Mouse (Mus musculus) embryonic facial prominence, embryonic 12.5 days (tissue): ENCODE data around the gene Dclre1a. TPM values are rescaled to one million over a fixed set of nuclear protein-coding genes. Genes with fewer than 3 reads are reported as not detected.

Experiments used
- ATAC-seq: fragments of 200-750 bp; cut with Nextera tagmentation; 2 replicates; pipeline ENCODE4 v1.8.0; 2017; ENCODE audit not compliant: insufficient number of reproducible peaks, insufficient read depth, low FRiP score, low TSS enrichment
- H3K27ac ChIP-seq: fragments of 300-500 bp; sonication (generic); 2 replicates; pipeline ENCODE4 v1.5.1; 2016; ENCODE audit warnings: mild to moderate bottlenecking
- H3K27me3 ChIP-seq: fragments of 300-500 bp; sonication (generic); 2 replicates; pipeline ENCODE4 v1.6.1; 2016; ENCODE audit warnings: mild to moderate bottlenecking, moderate library complexity
- H3K36me3 ChIP-seq: fragments of 300-500 bp; sonication (generic); 2 replicates; pipeline ENCODE4 v1.6.1; 2016; ENCODE audit warnings: mild to moderate bottlenecking
- H3K4me1 ChIP-seq: fragments of 300-500 bp; sonication (generic); 2 replicates; pipeline ENCODE4 v1.6.1; 2016
- H3K4me2 ChIP-seq: fragments of 300-500 bp; sonication (generic); replicated peaks from 2 replicates; pipeline ENCODE4 v1.6.1; 2016; ENCODE audit warnings: mild to moderate bottlenecking, moderate library complexity
- H3K4me3 ChIP-seq: fragments of 300-500 bp; sonication (generic); 2 replicates; pipeline ENCODE4 v1.5.1; 2016; ENCODE audit warnings: mild to moderate bottlenecking
- H3K9ac ChIP-seq: fragments of 300-500 bp; sonication (generic); 2 replicates; pipeline ENCODE4 v1.6.1; 2016; ENCODE audit warnings: mild to moderate bottlenecking, moderate library complexity
- H3K9me3 ChIP-seq: fragments of 300-500 bp; sonication (generic); 2 replicates; pipeline ENCODE4 v1.6.1; 2016; ENCODE audit warnings: mild to moderate bottlenecking, moderate library complexity
- WGBS: fragments of 180-500 bp; shearing (Covaris S2); methylation state at CpG from one replicate; pipeline ENCODE4 v1.1.7; 2016; 5-methylcytosine and 5-hydroxymethylcytosine counted together
- polyA plus RNA-seq: library from polyadenylated mRNA; unstranded; fragments of >200 nt; fragmentation: Nextera tagmentation; extraction: Ambion mirVana; gene quantifications from 2 replicates; pipeline ENCODE4 v1.2.1, GENCODE M21; 2016

Gene Dclre1a
- 19.8 and 20.7 TPM in 2 replicates for polyA plus RNA-seq

DNA sequence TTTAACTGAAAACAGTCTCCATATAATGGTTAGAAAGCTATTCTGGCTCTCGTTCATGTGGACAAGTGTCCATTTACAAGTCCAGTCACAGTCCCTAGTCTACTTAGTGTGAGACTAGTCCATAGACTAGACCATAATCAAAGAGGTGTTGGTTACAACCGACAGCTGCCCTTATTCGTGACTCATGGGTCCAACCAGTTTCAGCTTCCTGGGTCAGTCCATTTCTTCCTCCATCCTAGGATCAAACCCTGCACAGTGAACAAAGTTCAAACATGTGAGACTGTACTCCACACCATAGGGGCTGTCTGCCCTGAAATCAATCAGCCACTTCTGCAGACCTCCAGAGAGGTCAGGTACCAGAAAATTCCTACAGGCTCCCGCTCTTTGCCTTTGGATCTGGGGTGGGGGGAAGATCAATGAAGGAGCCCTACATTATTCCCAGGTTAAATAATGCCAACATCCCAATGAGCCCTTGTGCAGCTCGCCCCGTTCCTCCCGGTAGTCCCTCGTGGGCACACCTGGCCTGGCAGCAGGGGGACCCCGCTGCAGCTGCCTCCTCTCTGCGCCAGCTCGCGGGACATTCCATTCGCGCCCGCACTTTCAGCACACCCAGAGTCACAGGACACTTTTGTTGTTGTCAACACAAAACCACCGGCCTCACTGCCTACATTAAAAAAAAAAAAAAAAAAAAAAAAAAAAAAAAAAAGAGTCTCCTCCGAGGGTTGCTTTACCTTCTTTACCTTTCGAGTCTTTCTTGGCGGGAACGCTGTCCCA, at the start of gene Dclre1a:
Gene Dclre1a, minus strand, starts transcription at position 767 of the 774 bp plus-strand sequence.
- 7% methylated on average over 20 of the region's 20 CpGs for WGBS
- peak within 1 kb of the TSS; percentile 95 for H3K9ac ChIP-seq
- ATAC-seq, result peak; percentile 59; the same call in 1 of the 2 replicates

DNA sequence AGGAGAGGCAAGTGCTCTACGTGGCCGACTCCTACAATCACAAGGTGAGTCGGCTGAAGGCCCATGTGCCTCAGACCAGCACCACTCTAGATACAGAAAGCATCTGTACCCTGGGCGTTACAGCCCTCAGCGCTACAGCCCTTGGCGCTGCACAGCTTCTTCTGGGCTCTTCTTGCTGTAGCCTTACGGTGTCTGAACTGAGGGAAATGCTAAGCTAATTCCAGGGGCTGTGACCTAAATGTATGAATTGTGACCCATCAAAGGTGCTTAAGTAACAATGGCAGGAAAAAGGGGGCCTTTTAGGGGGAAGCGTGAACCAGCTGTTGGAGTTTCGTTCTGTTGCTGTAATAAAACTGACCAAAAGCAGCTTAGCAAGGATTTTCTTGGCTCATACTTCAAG, 44.5 kb upstream of the Dclre1a start:
- Histone ChIP-seq H3K4me1 (no peaks in the 10 kb centered on the region), H3K4me3 (no peak overlapping the region), H3K27ac (no peak overlapping the region), H3K27me3 (no peaks in the 10 kb centered on the region), H3K9me3 (no peaks in the 10 kb centered on the region), H3K9ac (no peak overlapping the region), H3K36me3 (peaks cover 83% of the 10 kb centered on the region), H3K4me2 (no peak overlapping the region)
- ATAC-seq, result no peak
- 89% methylated on average over 9 of the region's 9 CpGs for WGBS

More for the DNA sequence above, at the start of gene Dclre1a:
- H3K36me3 ChIP-seq, result peaks cover 24% of the 10 kb centered on the region
- peak within 1 kb of the TSS; percentile 98 for H3K27ac ChIP-seq
- H3K4me1 ChIP-seq, result peaks cover 20% of the 10 kb centered on the region
- peak within 1 kb of the TSS; percentile 71 for H3K4me2 ChIP-seq
- no peaks in the 10 kb centered on the region for H3K9me3 ChIP-seq
- H3K4me3 ChIP-seq, result peak within 1 kb of the TSS; percentile 85
- H3K27me3 ChIP-seq, result no peaks in the 10 kb centered on the region

DNA sequence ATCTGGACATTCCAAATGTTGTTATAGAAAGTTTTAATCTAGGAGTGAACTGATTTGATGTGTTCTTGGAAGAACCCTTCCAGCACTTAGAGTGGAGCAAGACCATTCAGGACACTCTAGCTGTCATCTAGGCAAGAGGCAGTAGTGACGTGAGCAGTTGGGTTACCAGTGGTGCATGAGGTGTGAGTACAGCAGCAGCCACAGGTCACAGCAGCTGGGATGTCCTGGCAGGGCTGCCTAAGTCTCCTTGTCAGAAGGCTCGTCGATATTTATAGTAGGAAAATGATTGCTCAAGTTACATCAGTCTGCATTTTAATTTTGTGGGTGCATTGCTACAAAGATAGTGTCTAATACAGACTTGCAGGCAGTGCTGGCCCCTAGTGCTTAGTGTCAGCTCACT, 42.2 kb upstream of the Dclre1a start:
- Histone ChIP-seq H3K27me3 (no peaks in the 10 kb centered on the region), H3K4me1 (no peaks in the 10 kb centered on the region), H3K4me2 (no peak overlapping the region), H3K27ac (no peak overlapping the region), H3K4me3 (no peak overlapping the region), H3K9me3 (no peaks in the 10 kb centered on the region), H3K36me3 (peaks cover 67% of the 10 kb centered on the region), H3K9ac (no peak overlapping the region)
- no peak for ATAC-seq
- 92% methylated on average over 3 of the region's 3 CpGs for WGBS

DNA sequence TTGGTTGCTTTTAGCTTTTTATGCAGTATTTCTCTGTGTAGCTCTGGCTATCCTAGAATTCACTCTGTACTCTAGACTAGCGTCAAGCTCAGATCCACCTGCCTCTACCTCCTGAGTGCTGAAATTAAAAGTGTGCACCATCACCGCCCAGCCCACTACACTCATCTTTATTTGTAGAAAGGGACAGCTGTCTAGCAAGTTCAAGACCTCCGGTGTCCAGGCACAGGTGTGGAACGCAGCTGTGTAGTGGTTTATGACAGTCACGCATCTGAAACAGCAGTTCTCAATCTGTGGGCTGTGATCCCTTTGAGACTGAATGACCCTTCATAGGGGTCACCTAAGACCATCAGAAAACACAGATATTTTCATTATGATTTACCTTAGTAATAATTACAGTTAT, 41.4 kb upstream of the Dclre1a start:
- Histone ChIP-seq H3K9ac (no peak overlapping the region), H3K4me2 (no peak overlapping the region), H3K27ac (no peak overlapping the region), H3K4me3 (no peak overlapping the region), H3K27me3 (no peaks in the 10 kb centered on the region), H3K36me3 (peaks cover 60% of the 10 kb centered on the region), H3K4me1 (no peaks in the 10 kb centered on the region), H3K9me3 (no peaks in the 10 kb centered on the region)
- no peak for ATAC-seq
- 91% methylated on average over 5 of the region's 5 CpGs for WGBS

DNA sequence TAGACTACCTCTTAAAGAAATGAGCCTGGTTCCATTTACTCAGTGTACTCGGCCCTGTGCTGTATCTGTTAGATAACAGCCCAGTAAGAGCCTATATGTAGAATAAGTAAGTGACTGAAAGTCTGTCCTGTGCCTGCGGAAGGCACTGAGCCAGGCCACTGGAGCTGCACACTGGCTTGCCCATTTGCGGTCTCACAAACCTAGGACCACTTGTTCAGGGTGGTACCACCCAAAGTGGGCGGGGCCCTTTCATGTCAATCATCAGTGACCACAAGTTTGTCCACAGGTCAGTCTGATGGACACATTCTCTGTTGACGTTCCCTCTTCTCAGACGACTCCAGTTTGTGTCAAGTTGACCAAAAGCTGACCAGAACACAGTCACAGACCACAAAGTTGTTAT, 41.0 kb upstream of the Dclre1a start:
- Histone ChIP-seq H3K4me1 (no peaks in the 10 kb centered on the region), H3K9me3 (no peaks in the 10 kb centered on the region), H3K27me3 (no peaks in the 10 kb centered on the region), H3K36me3 (peaks cover 60% of the 10 kb centered on the region), H3K4me2 (no peak overlapping the region), H3K27ac (no peak overlapping the region), H3K9ac (no peak overlapping the region), H3K4me3 (no peak overlapping the region)
- no peak for ATAC-seq
- WGBS, result 92% methylated on average over 6 of the region's 6 CpGs

DNA sequence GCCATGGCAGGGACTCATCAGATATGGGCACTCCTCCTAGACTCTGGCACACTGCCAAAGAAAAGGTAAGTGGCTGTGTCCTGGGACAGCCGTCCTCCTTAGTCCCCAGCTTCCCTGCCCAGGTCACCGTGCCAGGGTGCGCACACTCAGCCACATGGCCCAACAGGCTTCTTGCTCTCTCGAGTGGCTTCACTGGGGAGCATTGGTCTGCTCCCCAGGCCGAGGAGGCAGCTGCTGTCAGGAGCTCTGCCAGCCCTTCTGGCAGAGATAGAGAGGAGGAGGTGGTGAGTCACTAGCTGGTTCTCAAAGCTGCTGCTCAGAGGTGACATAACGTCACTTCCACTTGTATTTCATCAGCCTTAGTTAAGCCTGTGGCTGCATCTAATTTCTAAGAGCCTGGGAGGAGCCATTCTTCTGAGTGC, 40.2 kb upstream of the Dclre1a start:
- WGBS, result 83% methylated on average over 6 of the region's 6 CpGs
- Histone ChIP-seq H3K4me3 (no peak overlapping the region), H3K9ac (no peak overlapping the region), H3K36me3 (peaks cover 57% of the 10 kb centered on the region), H3K9me3 (no peaks in the 10 kb centered on the region), H3K4me1 (no peaks in the 10 kb centered on the region), H3K4me2 (no peak overlapping the region), H3K27me3 (no peaks in the 10 kb centered on the region), H3K27ac (no peak overlapping the region)
- ATAC-seq, result no peak

DNA sequence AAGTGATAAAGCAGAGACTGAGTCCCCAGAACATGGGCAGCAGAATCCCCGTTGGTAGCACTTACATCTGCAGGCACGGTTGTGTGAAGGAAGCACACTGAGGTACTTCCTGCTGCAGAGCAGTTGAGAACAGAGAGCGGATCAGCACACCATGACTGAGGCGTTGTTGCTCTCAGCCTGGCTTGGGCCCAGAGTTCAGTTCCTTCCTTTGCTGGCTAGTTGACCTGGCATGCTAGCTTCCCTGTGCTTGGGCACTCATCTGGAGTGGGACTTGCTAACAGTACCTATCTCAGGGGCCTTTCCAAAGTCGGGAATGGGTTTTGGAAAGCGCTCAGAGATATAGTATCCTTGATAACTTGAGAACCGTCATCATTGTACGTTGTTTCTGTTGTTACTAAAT, 38.3 kb upstream of the Dclre1a start:
- no peak for ATAC-seq
- no peak overlapping the region for H3K4me3 ChIP-seq
- no peak overlapping the region for H3K4me2 ChIP-seq
- no peak overlapping the region for H3K27ac ChIP-seq
- WGBS, result 85% methylated on average over 8 of the region's 8 CpGs
- no peak overlapping the region for H3K9ac ChIP-seq
- H3K27me3 ChIP-seq, result no peaks in the 10 kb centered on the region
- H3K4me1 ChIP-seq, result no peaks in the 10 kb centered on the region
- no peaks in the 10 kb centered on the region for H3K9me3 ChIP-seq
- H3K36me3 ChIP-seq, result peaks cover 51% of the 10 kb centered on the region

DNA sequence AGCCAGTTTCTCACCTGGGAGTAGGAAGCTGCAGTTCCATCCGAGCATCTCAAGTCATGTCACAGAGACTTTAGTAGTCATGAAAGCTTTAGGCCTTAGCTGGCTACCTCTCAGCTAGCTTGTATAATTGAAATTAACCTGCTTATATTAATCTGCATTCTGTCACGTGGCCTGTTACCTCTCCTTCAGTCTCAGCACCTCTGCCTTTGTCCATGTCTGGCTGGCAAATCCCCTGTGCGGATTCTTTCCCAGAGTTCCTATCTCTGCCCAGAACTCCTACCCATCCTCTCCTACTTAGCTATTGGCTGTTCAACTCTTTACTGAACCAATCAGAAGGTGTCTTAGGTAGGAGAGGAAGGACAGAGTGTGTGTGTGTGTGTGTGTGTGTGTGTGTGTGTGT, 36.3 kb upstream of the Dclre1a start:
- Histone ChIP-seq H3K27me3 (no peaks in the 10 kb centered on the region), H3K4me1 (no peaks in the 10 kb centered on the region), H3K4me2 (no peak overlapping the region), H3K9ac (no peak overlapping the region), H3K9me3 (no peaks in the 10 kb centered on the region), H3K27ac (no peak overlapping the region), H3K4me3 (no peak overlapping the region), H3K36me3 (peaks cover 34% of the 10 kb centered on the region)
- ATAC-seq, result no peak
- 82% methylated on average over 3 of the region's 3 CpGs for WGBS

DNA sequence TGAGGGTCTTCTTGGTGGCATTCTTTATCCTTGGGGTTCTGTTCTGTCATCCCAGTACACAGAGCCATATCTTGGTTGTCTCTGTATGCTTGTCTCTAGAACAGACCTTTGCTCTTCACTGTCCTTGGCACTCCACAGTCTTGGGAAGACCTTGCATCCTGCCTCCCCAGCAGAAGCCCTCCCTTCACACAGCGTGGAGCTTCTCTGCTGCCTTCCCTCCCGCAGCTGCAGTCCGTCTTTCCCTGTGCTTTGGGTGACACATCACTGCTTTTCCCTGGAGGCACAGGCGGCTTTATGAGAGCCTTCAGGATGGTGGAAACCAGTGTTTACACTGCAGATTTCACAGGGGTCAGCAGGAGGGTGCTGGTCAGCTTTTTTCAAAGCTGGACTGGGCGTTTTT, 35.8 kb upstream of the Dclre1a start:
- WGBS, result 68% methylated on average over 5 of the region's 5 CpGs
- H3K9me3 ChIP-seq, result no peaks in the 10 kb centered on the region
- H3K4me2 ChIP-seq, result no peak overlapping the region
- peaks cover 29% of the 10 kb centered on the region for H3K36me3 ChIP-seq
- no peak overlapping the region for H3K9ac ChIP-seq
- no peaks in the 10 kb centered on the region for H3K4me1 ChIP-seq
- no peaks in the 10 kb centered on the region for H3K27me3 ChIP-seq
- no peak overlapping the region for H3K4me3 ChIP-seq
- no peak for ATAC-seq
- H3K27ac ChIP-seq, result no peak overlapping the region

DNA sequence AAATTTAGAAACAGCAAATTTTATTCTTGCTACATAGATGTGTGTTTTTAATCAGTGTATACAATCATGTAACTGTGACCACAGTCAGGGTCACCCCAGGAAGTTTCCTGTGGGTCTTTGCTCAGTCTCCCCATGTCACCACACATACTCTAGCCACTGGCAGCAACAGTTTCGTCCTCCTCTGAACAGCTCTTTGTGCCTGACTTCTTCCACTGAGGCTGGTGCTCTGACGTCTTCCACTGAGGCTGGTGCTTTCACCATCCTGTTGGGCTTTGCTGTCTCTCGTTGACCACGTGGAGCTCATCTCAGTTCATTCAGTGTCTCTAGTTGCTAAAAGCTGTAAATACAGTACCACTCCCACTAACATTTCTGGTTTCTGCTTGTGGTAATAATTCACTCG, 34.0 kb upstream of the Dclre1a start:
- 90% methylated on average over 5 of the region's 5 CpGs for WGBS
- Histone ChIP-seq H3K4me3 (no peak overlapping the region), H3K27me3 (no peaks in the 10 kb centered on the region), H3K27ac (no peak overlapping the region), H3K4me2 (no peak overlapping the region), H3K9ac (no peak overlapping the region), H3K4me1 (no peaks in the 10 kb centered on the region), H3K9me3 (no peaks in the 10 kb centered on the region), H3K36me3 (peaks cover 30% of the 10 kb centered on the region)
- ATAC-seq, result no peak

DNA sequence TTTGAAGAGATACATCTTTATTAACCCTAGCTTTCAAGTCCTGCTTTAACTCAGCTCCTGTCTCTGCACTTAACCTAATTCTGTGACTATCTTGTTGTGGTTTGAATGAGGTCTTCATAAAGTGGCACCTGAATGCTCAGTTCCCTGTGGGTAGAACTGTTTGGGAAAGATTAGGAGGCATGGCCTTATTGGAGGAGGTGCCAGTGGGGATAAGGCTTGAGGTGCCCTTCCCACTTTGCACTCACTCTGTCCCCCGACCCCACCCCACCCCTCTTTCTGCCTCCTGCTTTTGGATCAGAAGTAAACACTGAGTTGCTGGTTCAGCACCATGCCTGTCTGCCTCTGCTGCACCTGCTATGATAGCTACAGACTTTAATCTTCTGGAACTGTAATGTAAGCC, 29.8 kb upstream of the Dclre1a start:
- WGBS, result 100% methylated on average over 1 of the region's 1 CpGs

DNA sequence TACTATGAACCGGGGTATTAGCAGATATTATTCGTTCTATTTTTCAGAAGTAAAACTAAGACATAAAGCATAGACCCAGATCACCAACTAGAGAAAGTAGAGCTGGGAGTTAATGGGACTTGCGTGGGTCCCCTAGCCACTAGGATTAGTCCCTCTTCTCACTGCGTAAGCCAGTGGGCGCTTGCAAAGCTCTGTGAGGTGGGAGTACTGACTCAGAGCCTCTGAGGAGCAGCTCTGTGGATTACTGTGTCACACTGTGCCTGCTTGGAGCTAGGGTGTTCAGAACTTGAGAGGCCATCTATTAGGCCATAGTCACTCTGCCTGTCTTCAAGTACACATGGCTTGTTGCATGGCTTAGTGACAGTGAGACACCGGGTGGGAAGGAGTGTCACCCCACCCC, 25.2 kb upstream of the Dclre1a start:
- H3K27me3 ChIP-seq, result no peaks in the 10 kb centered on the region
- H3K4me3 ChIP-seq, result no peak overlapping the region
- no peaks in the 10 kb centered on the region for H3K9me3 ChIP-seq
- H3K4me1 ChIP-seq, result no peaks in the 10 kb centered on the region
- no peak overlapping the region for H3K9ac ChIP-seq
- peaks cover 23% of the 10 kb centered on the region for H3K36me3 ChIP-seq
- H3K4me2 ChIP-seq, result no peak overlapping the region
- no peak overlapping the region for H3K27ac ChIP-seq
- 94% methylated on average over 6 of the region's 6 CpGs for WGBS
- no peak for ATAC-seq

More for the DNA sequence above, 29.8 kb upstream of the Dclre1a start:
- Histone ChIP-seq H3K9ac (no peak overlapping the region), H3K36me3 (peaks cover 25% of the 10 kb centered on the region), H3K9me3 (no peaks in the 10 kb centered on the region), H3K4me2 (no peak overlapping the region), H3K27me3 (no peaks in the 10 kb centered on the region), H3K4me3 (no peak overlapping the region), H3K4me1 (no peaks in the 10 kb centered on the region), H3K27ac (no peak overlapping the region)
- ATAC-seq, result no peak
